Mouse (Mus musculus) MEL-GATA-1-ER (cell line): ENCODE measurements at regions not wholly inside any gene's neighbourhood (a gene's known extent, or its start where the extent isn't known, plus 50 kb on each side); places are given as distances from the start of the nearest gene placed in this dataset.
"Not testable (repeated sequence)": the region's sequence is repeated elsewhere in the genome, so short reads cannot be mapped to it uniquely, and the experiment has no call there.

ENCODE experiments used
- DNase-seq: peaks from one replicate; pipeline ENCODE4 v3.0.0-alpha.2; 2012; ENCODE audit warnings: low read depth; ENCODE audit errors: extremely low read depth

GRCm38 (mm10) chr3:147635486-147635885 lies 783.3 kb downstream of the Ttll7 start:
- DNase-seq = not testable (repeated sequence)

- no peak for DNase-seq
Measured at GRCm38 (mm10) chr3:147631151-147631550, 779.0 kb downstream of the Ttll7 start.

- DNase-seq = no peak
Measured at GRCm38 (mm10) chr3:147583697-147584315, 731.6 kb downstream of the Ttll7 start.

- no peak for DNase-seq
Measured at GRCm38 (mm10) chr3:147571850-147572249, 719.7 kb downstream of the Ttll7 start.

GRCm38 (mm10) chr3:147545329-147546006 lies 693.3 kb downstream of the Ttll7 start:
- DNase-seq = no peak

GRCm38 (mm10) chr3:147542285-147542684 lies 690.1 kb downstream of the Ttll7 start:
- DNase-seq = no peak

GRCm38 (mm10) chr3:147537584-147537983 lies 685.4 kb downstream of the Ttll7 start:
- DNase-seq = no peak

GRCm38 (mm10) chr3:147532196-147532595 lies 680.0 kb downstream of the Ttll7 start:
- DNase-seq = no peak

- no peak for DNase-seq
Measured at GRCm38 (mm10) chr3:147531608-147532180, 679.5 kb downstream of the Ttll7 start.
